16 mouse cellular contexts compared by ENCODE assay signal in genomic region chr10:99126954-99127353, GRCm38 (mm10). TPM values are rescaled to one million over a fixed set of nuclear protein-coding genes. Genes with fewer than 3 reads are reported as not detected.
DNase-seq lines count a peak whose midpoint lies in the region; ATAC-seq lines count a peak whose summit lies in the region.
"Had no signal": no experiment of that assay in that cellular context is flagged by ENCODE, and none has a peak within 500 bp of the region (broad histone marks: within the 10 kb centered on the region; RNA-seq: fewer than 3 reads in every experiment).

No protein-coding gene starts in this region.

- DNase-seq in liver, embryonic 13.5 days, result no peak
- DNase-seq in liver, result no peak
- peak; percentile 78 for DNase-seq in naive thymus-derived CD4-positive, alpha-beta T cell, adult 2 months (ENCODE audit: low read depth)
- peak; percentile 68 to 69 for DNase-seq in thymus, postnatal 10 days (ENCODE audit: low spot score in 2 of 2)
- DNase-seq in ovary, postnatal 36 days (ENCODE audit: low spot score), result no peak
- DNase-seq in frontal cortex, postnatal 36 days (ENCODE audit: low spot score in 2 of 2), result no peak
- DNase-seq: lung, embryonic 14.5 days; right cerebral cortex, postnatal 4 days had no signal

- ATAC-seq in liver, embryonic 13.5 days (ENCODE audit: low read depth), result peak; percentile 15; the same call in 1 of the 2 replicates
- peak; percentile 81 for ATAC-seq in inflammation-experienced regulatory T-cells, adult 6 months
- no peak for ATAC-seq in midbrain, embryonic 15.5 days (replicated peaks)
- ATAC-seq: hindbrain, embryonic 16.5 days had no signal

- H3K27ac ChIP-seq in liver, embryonic 13.5 days, result no peak overlapping the region
- H3K27ac ChIP-seq in midbrain, embryonic 15.5 days, result no peak overlapping the region
- H3K27ac ChIP-seq: neural tube, embryonic 13.5 days had no signal

- H3K9me3 ChIP-seq in liver, embryonic 13.5 days (replicated peaks), result no peaks in the 10 kb centered on the region
- no peaks in the 10 kb centered on the region for H3K9me3 ChIP-seq in midbrain, embryonic 15.5 days
- H3K9me3 ChIP-seq: neural tube, embryonic 13.5 days had no signal

- no peaks in the 10 kb centered on the region for H3K36me3 ChIP-seq in liver, embryonic 13.5 days
- no peaks in the 10 kb centered on the region; the same call in 1 of the 2 replicates for H3K36me3 ChIP-seq in midbrain, embryonic 15.5 days (replicated peaks)

- no peak overlapping the region for H3K4me3 ChIP-seq in liver, embryonic 13.5 days (replicated peaks)
- no peak overlapping the region for H3K4me3 ChIP-seq in midbrain, embryonic 15.5 days
- H3K4me3 ChIP-seq: neural tube, embryonic 13.5 days had no signal

- peaks cover 13% of the 10 kb centered on the region; the same call in 1 of the 2 replicates for H3K4me1 ChIP-seq in liver, embryonic 13.5 days (replicated peaks)
- H3K4me1 ChIP-seq in midbrain, embryonic 15.5 days, result no peaks in the 10 kb centered on the region

- no peaks in the 10 kb centered on the region for H3K27me3 ChIP-seq in liver, embryonic 13.5 days
- H3K27me3 ChIP-seq in midbrain, embryonic 15.5 days (replicated peaks), result no peaks in the 10 kb centered on the region
- H3K27me3 ChIP-seq: CH12.LX; neural tube, embryonic 13.5 days had no signal

- H3K4me2 ChIP-seq in liver, embryonic 13.5 days, result no peak overlapping the region
- no peak overlapping the region for H3K4me2 ChIP-seq in midbrain, embryonic 15.5 days
- H3K4me2 ChIP-seq: lung, embryonic 14.5 days; neural tube, embryonic 13.5 days had no signal

- WGBS in liver, embryonic 13.5 days (ENCODE audit: insufficient replicate concordance), result 51% methylated on average over 14 of the region's 14 CpGs
- WGBS in midbrain, embryonic 15.5 days, result 91% methylated on average over 14 of the region's 14 CpGs

- H3K9ac ChIP-seq in liver, embryonic 13.5 days, result no peak overlapping the region
- H3K9ac ChIP-seq in midbrain, embryonic 15.5 days, result no peak overlapping the region
- H3K9ac ChIP-seq: lung, embryonic 14.5 days; neural tube, embryonic 13.5 days had no signal

RNA-seq across cellular contexts. Expression of gene Phxr2, which starts 0.8 kb away (rescaled TPM):
- not detected in 2 replicates for polyA plus RNA-seq in liver, embryonic 13.5 days (2015; fragmentation: Nextera tagmentation; extraction: Ambion mirVana)
- polyA plus RNA-seq in inflammation-experienced regulatory T-cells, adult 6 months (2017; shearing (Covaris generic)), result not detected
- polyA plus RNA-seq in midbrain, embryonic 15.5 days (2015; fragmentation: Nextera tagmentation; extraction: Ambion mirVana), result not detected in 2 replicates
- polyA plus RNA-seq: brain, embryonic 14.5 days; cortical plate, adult 2 months; gonadal fat pad, adult 2 months; lung, embryonic 14.5 days; neural tube, embryonic 13.5 days had no signal

RNA-seq across cellular contexts. Expression of gene Galnt4, which starts 19.0 kb away (rescaled TPM):
- polyA plus RNA-seq in liver, embryonic 13.5 days (2015; fragmentation: Nextera tagmentation; extraction: Ambion mirVana), result 2.6 and 3.6 TPM in 2 replicates
- polyA plus RNA-seq in inflammation-experienced regulatory T-cells, adult 6 months (2017; shearing (Covaris generic)), result 1 to 10 TPM; 2.6 to 3.4 (median 3.4) TPM
- polyA plus RNA-seq in midbrain, embryonic 15.5 days (2015; fragmentation: Nextera tagmentation; extraction: Ambion mirVana), result 2.7 and 3.0 TPM in 2 replicates

RNA-seq across cellular contexts. Expression of gene Poc1b, which starts 20.1 kb away (rescaled TPM):
- polyA plus RNA-seq in liver, embryonic 13.5 days (2015; fragmentation: Nextera tagmentation; extraction: Ambion mirVana), result 5.1 and 7.2 TPM in 2 replicates
- 10 to 100 TPM in 1 of 3 experiments, 1 to 10 TPM in 2; 6.8 to 10.9 (median 7.9) TPM for polyA plus RNA-seq in inflammation-experienced regulatory T-cells, adult 6 months (2017; shearing (Covaris generic))
- 10.9 and 12.1 TPM in 2 replicates for polyA plus RNA-seq in midbrain, embryonic 15.5 days (2015; fragmentation: Nextera tagmentation; extraction: Ambion mirVana)

Comparison
In these comparisons a context has a peak if more than half of its experiments do, and no peak if none do; other contexts are left out.
1. DNase-seq: peak in naive thymus-derived CD4-positive, alpha-beta T cell, adult 2 months (single experiment) and thymus, postnatal 10 days (2 of 2); none in liver, embryonic 13.5 days (single experiment), liver (single experiment), ovary, postnatal 36 days (single experiment) and frontal cortex, postnatal 36 days (0 of 2).